Mouse (Mus musculus) embryonic fibroblast, embryonic 13.5 days (primary cell): ENCODE measurements around the gene Foxk1.

Experiments
- CTCF ChIP-seq: IDR thresholded peaks from 2 replicates; pipeline ENCODE4 v1.5.1; 2011; ENCODE audit warnings: mild to moderate bottlenecking, control low read depth, low read length, moderate library complexity, borderline replicate concordance; ENCODE audit not compliant: insufficient read depth
- POLR2A ChIP-seq: IDR thresholded peaks from 2 replicates; pipeline ENCODE4 v1.6.1; 2011; ENCODE audit warnings: low read depth, mild to moderate bottlenecking, control low read depth, low read length, moderate library complexity

- no peak for TF ChIP-seq POLR2A
- TF ChIP-seq CTCF = no peak
Observed at GRCm38 (mm10) chr5:142453742-142454141, 52.4 kb downstream of the Foxk1 start.
